Mouse (Mus musculus): Measurements from ENCODE around the gene Omd. TPM values are rescaled to one million over a fixed set of nuclear protein-coding genes. Genes with fewer than 3 reads are reported as not detected.
"Not testable (repeated sequence)": the region's sequence is repeated elsewhere in the genome, so short reads cannot be mapped to it uniquely, and the experiment has no call there.

Omd gene
- polyA plus RNA-seq, 1 experiment from 2014 or later = 0.22 TPM

GRCm38 (mm10) chr13:49586062-49586461, 3.8 kb downstream of the Omd start:
- DNase-seq (ENCODE audit: low spot score) (no peak), ATAC-seq (no peak)
- Histone ChIP-seq H3K9ac (ENCODE audit: low read length) (no peak overlapping the region), H3K4me1 (ENCODE audit: control insufficient read depth, insufficient read depth, low read length) (no peaks in the 10 kb centered on the region), H3K36me3 (ENCODE audit: control insufficient read depth, insufficient read depth, low read length) (no peaks in the 10 kb centered on the region), H3K27me3 (replicated peaks; ENCODE audit: control insufficient read depth, insufficient read depth, low read length) (no peaks in the 10 kb centered on the region), H3K4me3 (ENCODE audit: low read depth, low read length) (no peak overlapping the region), H3K4me2 (ENCODE audit: low read length) (no peak overlapping the region), H3K9me3 (replicated peaks; ENCODE audit: control insufficient read depth, low read length) (no peaks in the 10 kb centered on the region), H3K27ac (ENCODE audit: low read depth, low read length) (no peak overlapping the region)
- 96% methylated on average over 6 of the region's 6 CpGs for WGBS

- not testable (repeated sequence) for H3K36me3 ChIP-seq (ENCODE audit: control insufficient read depth, insufficient read depth, low read length); H3K27ac ChIP-seq (ENCODE audit: low read depth, low read length); H3K27me3 ChIP-seq (replicated peaks; ENCODE audit: control insufficient read depth, insufficient read depth, low read length); ATAC-seq; H3K4me3 ChIP-seq (ENCODE audit: low read depth, low read length); H3K4me1 ChIP-seq (ENCODE audit: control insufficient read depth, insufficient read depth, low read length); H3K9ac ChIP-seq (ENCODE audit: low read length); H3K4me2 ChIP-seq (ENCODE audit: low read length); DNase-seq (ENCODE audit: low spot score); H3K9me3 ChIP-seq (replicated peaks; ENCODE audit: control insufficient read depth, low read length)
- WGBS = 19% methylated on average over 2 of the region's 2 CpGs
Measured at GRCm38 (mm10) chr13:49602541-49602940, 20.3 kb downstream of the Omd start.

DNA sequence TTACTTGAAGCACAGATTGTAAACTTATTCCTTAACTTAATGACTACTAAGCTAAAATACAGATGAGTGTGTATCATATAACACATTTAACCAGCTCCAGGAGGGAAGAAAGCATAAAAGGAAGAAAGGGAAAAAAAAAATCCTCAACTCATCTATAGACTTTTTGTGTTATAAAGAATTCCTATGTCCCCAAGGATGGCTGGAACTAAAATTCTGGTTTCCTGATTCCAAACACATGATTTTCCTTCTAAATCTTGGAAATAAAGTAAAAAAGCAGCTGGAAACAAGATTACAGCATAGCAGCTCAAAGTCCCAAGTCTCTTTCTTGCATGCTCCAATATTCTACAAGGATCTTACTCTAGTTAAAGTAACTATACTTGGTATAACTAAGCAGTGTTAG, 21.3 kb downstream of the Omd start:
- H3K4me3 ChIP-seq (ENCODE audit: low read depth, low read length) = no peak overlapping the region
- H3K4me1 ChIP-seq (ENCODE audit: control insufficient read depth, insufficient read depth, low read length) = no peaks in the 10 kb centered on the region
- H3K4me2 ChIP-seq (ENCODE audit: low read length) = no peak overlapping the region
- no peak overlapping the region for H3K9ac ChIP-seq (ENCODE audit: low read length)
- no peaks in the 10 kb centered on the region for H3K9me3 ChIP-seq (replicated peaks; ENCODE audit: control insufficient read depth, low read length)
- H3K27me3 ChIP-seq (replicated peaks; ENCODE audit: control insufficient read depth, insufficient read depth, low read length) = no peaks in the 10 kb centered on the region
- no peak for ATAC-seq
- DNase-seq (ENCODE audit: low spot score) = no peak
- H3K36me3 ChIP-seq (ENCODE audit: control insufficient read depth, insufficient read depth, low read length) = no peaks in the 10 kb centered on the region
- H3K27ac ChIP-seq (ENCODE audit: low read depth, low read length) = no peak overlapping the region

GRCm38 (mm10) chr13:49607714-49608113, 25.5 kb downstream of the Omd start, which contains the start of gene Ogn:
Gene Ogn (plus strand): TSS chr13:49608046.
- WGBS = 67% methylated on average over 4 of the region's 4 CpGs
- Histone ChIP-seq H3K9me3 (replicated peaks; ENCODE audit: control insufficient read depth, low read length) (no peaks in the 10 kb centered on the region), H3K27me3 (replicated peaks; ENCODE audit: control insufficient read depth, insufficient read depth, low read length) (no peaks in the 10 kb centered on the region), H3K4me2 (ENCODE audit: low read length) (no peak within 1 kb of the TSS), H3K4me3 (ENCODE audit: low read depth, low read length) (no peak within 1 kb of the TSS), H3K9ac (ENCODE audit: low read length) (no peak within 1 kb of the TSS), H3K27ac (ENCODE audit: low read depth, low read length) (no peak within 1 kb of the TSS), H3K36me3 (ENCODE audit: control insufficient read depth, insufficient read depth, low read length) (no peaks in the 10 kb centered on the region), H3K4me1 (ENCODE audit: control insufficient read depth, insufficient read depth, low read length) (no peaks in the 10 kb centered on the region)
- ATAC-seq (no peak), DNase-seq (ENCODE audit: low spot score) (peak; percentile 43)

DNA sequence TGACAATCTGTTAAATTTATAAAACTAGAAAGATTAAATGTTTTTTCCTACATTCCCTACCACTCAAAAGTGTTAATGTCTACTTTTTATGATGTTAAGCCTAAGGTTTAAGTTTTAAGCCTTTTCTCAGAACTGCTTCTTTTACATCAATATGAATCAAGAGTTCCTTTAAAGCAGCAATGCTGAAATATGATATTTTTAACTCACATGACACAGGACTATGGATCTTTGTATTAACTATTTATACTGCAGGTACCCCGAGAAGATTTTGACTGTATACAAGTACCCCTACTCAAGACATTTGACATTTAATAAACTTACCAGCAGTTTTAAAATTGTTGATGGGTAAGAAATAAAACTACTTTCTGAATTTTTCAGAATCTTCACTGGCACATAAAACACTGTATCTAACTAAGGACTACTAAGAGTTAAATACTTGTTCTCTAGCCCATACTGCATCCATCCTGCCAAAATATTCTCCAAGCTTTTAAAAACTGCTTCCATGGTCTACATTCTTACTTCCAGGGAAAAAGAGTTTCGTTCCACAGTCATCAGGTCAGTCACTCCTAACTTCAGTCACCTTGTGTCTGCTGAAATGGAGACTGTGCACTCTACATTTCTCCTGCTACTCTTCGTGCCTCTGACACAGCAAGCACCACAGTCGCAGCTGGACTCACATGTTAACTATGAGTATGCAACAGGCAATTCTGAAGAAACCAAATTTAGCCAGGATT, 26.5 kb downstream of the Omd start:
- Histone ChIP-seq H3K27ac (ENCODE audit: low read depth, low read length) (no peak overlapping the region), H3K36me3 (ENCODE audit: control insufficient read depth, insufficient read depth, low read length) (no peaks in the 10 kb centered on the region), H3K4me1 (ENCODE audit: control insufficient read depth, insufficient read depth, low read length) (no peaks in the 10 kb centered on the region), H3K4me2 (ENCODE audit: low read length) (no peak overlapping the region), H3K9me3 (replicated peaks; ENCODE audit: control insufficient read depth, low read length) (no peaks in the 10 kb centered on the region), H3K9ac (ENCODE audit: low read length) (no peak overlapping the region), H3K27me3 (replicated peaks; ENCODE audit: control insufficient read depth, insufficient read depth, low read length) (no peaks in the 10 kb centered on the region), H3K4me3 (ENCODE audit: low read depth, low read length) (no peak overlapping the region)
- 81% methylated on average over 4 of the region's 4 CpGs for WGBS
- no peak for DNase-seq (ENCODE audit: low spot score)
- ATAC-seq = no peak

DNA sequence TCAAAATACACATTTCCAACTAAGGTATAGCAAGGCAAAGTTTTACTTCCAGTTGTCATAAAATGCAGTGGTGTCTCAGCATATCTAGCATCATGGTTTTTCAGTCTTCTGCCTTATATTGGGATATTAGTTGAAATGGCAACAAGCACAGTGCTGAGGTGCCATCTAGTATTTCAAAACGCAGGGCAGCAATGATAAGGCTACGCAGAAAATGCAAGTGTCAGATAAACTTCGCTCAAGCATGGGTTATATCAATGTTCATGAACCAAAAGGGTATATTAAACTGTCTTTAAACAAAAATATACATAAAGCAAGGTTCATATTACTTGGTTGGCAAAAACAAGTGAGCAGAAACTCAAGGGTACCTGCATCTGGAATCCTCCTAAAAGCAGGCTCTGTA, 34.8 kb downstream of the Omd start:
- WGBS = 95% methylated on average over 3 of the region's 3 CpGs
- ATAC-seq (no peak), DNase-seq (ENCODE audit: low spot score) (no peak)
- Histone ChIP-seq H3K4me3 (ENCODE audit: low read depth, low read length) (no peak overlapping the region), H3K9me3 (replicated peaks; ENCODE audit: control insufficient read depth, low read length) (no peaks in the 10 kb centered on the region), H3K27ac (ENCODE audit: low read depth, low read length) (no peak overlapping the region), H3K4me2 (ENCODE audit: low read length) (no peak overlapping the region), H3K36me3 (ENCODE audit: control insufficient read depth, insufficient read depth, low read length) (no peaks in the 10 kb centered on the region), H3K27me3 (replicated peaks; ENCODE audit: control insufficient read depth, insufficient read depth, low read length) (no peaks in the 10 kb centered on the region), H3K4me1 (ENCODE audit: control insufficient read depth, insufficient read depth, low read length) (no peaks in the 10 kb centered on the region), H3K9ac (ENCODE audit: low read length) (no peak overlapping the region)

- no peaks in the 10 kb centered on the region for H3K36me3 ChIP-seq (ENCODE audit: control insufficient read depth, insufficient read depth, low read length)
- H3K4me2 ChIP-seq (ENCODE audit: low read length) = no peak overlapping the region
- no peak overlapping the region for H3K27ac ChIP-seq (ENCODE audit: low read depth, low read length)
- DNase-seq (ENCODE audit: low spot score) = no peak
- H3K9ac ChIP-seq (ENCODE audit: low read length) = no peak overlapping the region
- no peak overlapping the region for H3K4me3 ChIP-seq (ENCODE audit: low read depth, low read length)
- H3K9me3 ChIP-seq (replicated peaks; ENCODE audit: control insufficient read depth, low read length) = no peaks in the 10 kb centered on the region
- ATAC-seq = no peak
- no peaks in the 10 kb centered on the region for H3K4me1 ChIP-seq (ENCODE audit: control insufficient read depth, insufficient read depth, low read length)
- H3K27me3 ChIP-seq (replicated peaks; ENCODE audit: control insufficient read depth, insufficient read depth, low read length) = no peaks in the 10 kb centered on the region
Measured at GRCm38 (mm10) chr13:49618365-49618764, 36.1 kb downstream of the Omd start.

- no peak overlapping the region for H3K4me3 ChIP-seq (ENCODE audit: low read depth, low read length)
- no peak overlapping the region for H3K27ac ChIP-seq (ENCODE audit: low read depth, low read length)
- ATAC-seq (no peak), DNase-seq (ENCODE audit: low spot score) (no peak)
- H3K36me3 ChIP-seq (ENCODE audit: control insufficient read depth, insufficient read depth, low read length) = no peaks in the 10 kb centered on the region
- H3K4me1 ChIP-seq (ENCODE audit: control insufficient read depth, insufficient read depth, low read length) = no peaks in the 10 kb centered on the region
- H3K9me3 ChIP-seq (replicated peaks; ENCODE audit: control insufficient read depth, low read length) = no peaks in the 10 kb centered on the region
- no peaks in the 10 kb centered on the region for H3K27me3 ChIP-seq (replicated peaks; ENCODE audit: control insufficient read depth, insufficient read depth, low read length)
- H3K4me2 ChIP-seq (ENCODE audit: low read length) = no peak overlapping the region
- H3K9ac ChIP-seq (ENCODE audit: low read length) = no peak overlapping the region
- 97% methylated on average over 1 of the region's 1 CpGs for WGBS
Measured at GRCm38 (mm10) chr13:49623216-49623615, 41.0 kb downstream of the Omd start.

DNA sequence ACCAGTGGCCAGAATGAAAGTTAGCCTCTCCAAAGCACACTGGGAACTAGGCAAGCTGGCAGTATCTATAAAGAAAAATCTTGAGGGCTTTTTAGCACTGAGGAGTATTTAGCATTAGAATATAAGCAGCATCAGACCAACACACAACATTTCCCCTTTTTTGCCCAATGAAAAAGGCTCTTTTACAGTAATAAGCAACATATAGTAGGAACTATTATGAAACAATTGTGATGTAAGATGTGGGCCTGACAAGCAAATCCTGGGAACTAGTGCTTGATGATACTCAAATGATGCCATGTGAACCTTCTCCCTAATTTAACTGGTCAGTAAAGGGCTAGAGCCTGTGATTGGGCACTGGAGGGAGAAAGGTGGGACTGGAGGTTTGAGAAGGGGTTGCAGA, 45.9 kb downstream of the Omd start:
- H3K4me1 ChIP-seq (ENCODE audit: control insufficient read depth, insufficient read depth, low read length) = no peaks in the 10 kb centered on the region
- H3K9me3 ChIP-seq (replicated peaks; ENCODE audit: control insufficient read depth, low read length) = no peaks in the 10 kb centered on the region
- H3K4me2 ChIP-seq (ENCODE audit: low read length) = no peak overlapping the region
- no peaks in the 10 kb centered on the region for H3K27me3 ChIP-seq (replicated peaks; ENCODE audit: control insufficient read depth, insufficient read depth, low read length)
- H3K27ac ChIP-seq (ENCODE audit: low read depth, low read length) = no peak overlapping the region
- DNase-seq (ENCODE audit: low spot score) (no peak), ATAC-seq (no peak)
- no peak overlapping the region for H3K9ac ChIP-seq (ENCODE audit: low read length)
- no peak overlapping the region for H3K4me3 ChIP-seq (ENCODE audit: low read depth, low read length)
- H3K36me3 ChIP-seq (ENCODE audit: control insufficient read depth, insufficient read depth, low read length) = no peaks in the 10 kb centered on the region

Data from forebrain, embryonic 14.5 days (tissue).